Mouse (Mus musculus): Measurements from ENCODE around the gene Olfr157. TPM values are rescaled to one million over a fixed set of nuclear protein-coding genes. Genes with fewer than 3 reads are reported as not detected.

Gene Olfr157
- not detected for total RNA-seq (2023)

GRCm38 (mm10) chr4:43840101-43840500 lies at the start of gene Olfr157:
Gene Olfr157, minus strand, starts transcription at chr4:43840201.

GRCm38 (mm10) chr4:43875160-43875918 lies 35.3 kb upstream of the Olfr157 start, which contains the start of gene Reck:
Gene Reck, plus strand, starts transcription at chr4:43875530.

GRCm38 (mm10) chr4:43851265-43851664 lies 11.3 kb upstream of the Olfr157 start, which contains the start of gene Olfr155:
Gene Olfr155, plus strand, starts transcription at chr4:43851565.

GRCm38 (mm10) chr4:43823845-43824337 lies 16.1 kb downstream of the Olfr157 start, which contains the start of gene Olfr156:
Gene Olfr156, minus strand, starts transcription at chr4:43823895.

Other genes with a start within 250 kb of the Olfr157 start
- gene Npr2, start 208.3 kb downstream of the Olfr157 start, total RNA-seq (2023) = not detected
- gene Spag8, start 186.6 kb downstream of the Olfr157 start, total RNA-seq (2023) = 0.62 TPM
- 17.1 TPM for gene Hint2, start 183.7 kb downstream of the Olfr157 start, total RNA-seq (2023)
- 4.6 TPM for gene Tmem8b, start 171.2 kb downstream of the Olfr157 start, total RNA-seq (2023)
- not detected for gene Fam221b, start 171.1 kb downstream of the Olfr157 start, total RNA-seq (2023)
- gene Olfr70, start 139.4 kb downstream of the Olfr157 start, total RNA-seq (2023) = not detected
- gene Olfr71, start 129.9 kb downstream of the Olfr157 start, total RNA-seq (2023) = not detected
- not detected for gene Hrct1, start 113.0 kb downstream of the Olfr157 start, total RNA-seq (2023)
- not detected for gene Spaar, start 110.2 kb downstream of the Olfr157 start, total RNA-seq (2023)
- not detected for gene Olfr159, start 69.2 kb downstream of the Olfr157 start, total RNA-seq (2023)
- not detected for gene Olfr156, start 16.3 kb downstream of the Olfr157 start, total RNA-seq (2023)
- not detected for gene Olfr155, start 11.4 kb upstream of the Olfr157 start, total RNA-seq (2023)
- gene Reck, start 35.3 kb upstream of the Olfr157 start, total RNA-seq (2023) = 3.0 TPM
- 30.3 TPM for gene Glipr2, start 117.2 kb upstream of the Olfr157 start, total RNA-seq (2023)
- gene Ccin, start 143.3 kb upstream of the Olfr157 start, total RNA-seq (2023) = 0.29 TPM
- 136 TPM for gene Clta, start 164.3 kb upstream of the Olfr157 start, total RNA-seq (2023)
- gene Gne, start 244.0 kb upstream of the Olfr157 start, total RNA-seq (2023) = 45.4 TPM